Mouse (Mus musculus) olfactory bulb, adult 2 months (tissue): Measurements from ENCODE around the gene Ddit4l.

ENCODE experiments used
- CTCF ChIP-seq: fragments of 200-500 bp; IDR thresholded peaks from 2 replicates; pipeline ENCODE4 v1.5.1; 2012; ENCODE audit warnings: low read depth, mild to moderate bottlenecking, low read length, moderate library complexity; ENCODE audit not compliant: insufficient read depth
- POLR2A ChIP-seq: fragments of 200-500 bp; IDR thresholded peaks from 2 replicates; pipeline ENCODE4 v1.6.1; 2012; ENCODE audit warnings: mild to moderate bottlenecking, low read depth, low read length, moderate library complexity; ENCODE audit not compliant: insufficient read depth

DNA sequence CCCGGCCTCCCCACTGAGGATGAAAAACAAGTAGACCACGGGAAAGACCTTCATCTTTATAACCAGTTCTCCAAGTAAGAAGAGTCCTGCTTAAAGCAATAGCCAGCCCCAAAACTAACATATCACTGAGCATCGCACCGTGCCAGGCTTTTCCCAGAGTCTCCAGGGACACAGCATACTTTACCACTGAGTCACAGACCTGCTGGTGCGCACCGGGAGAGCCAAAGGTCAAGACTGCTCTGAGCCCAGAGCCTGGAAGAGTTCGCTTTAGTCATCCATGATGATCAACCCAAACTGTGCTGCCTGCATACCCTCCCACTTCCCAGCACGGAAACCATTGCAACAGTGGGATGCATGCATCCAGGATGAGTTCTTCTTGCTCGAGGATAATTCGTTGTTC, 12.3 kb downstream of the Ddit4l start:
- TF ChIP-seq CTCF, result no peak
- TF ChIP-seq POLR2A, result no peak
